Mouse (Mus musculus) embryonic facial prominence, embryonic 12.5 days (tissue): ENCODE data around the gene Sema7a. TPM values are rescaled to one million over a fixed set of nuclear protein-coding genes. Genes with fewer than 3 reads are reported as not detected.

Experiments used
- ATAC-seq: fragments of 200-750 bp; cut with Nextera tagmentation; 2 replicates; pipeline ENCODE4 v1.8.0; 2017; ENCODE audit not compliant: insufficient number of reproducible peaks, insufficient read depth, low FRiP score, low TSS enrichment
- H3K27ac ChIP-seq: fragments of 300-500 bp; sonication (generic); 2 replicates; pipeline ENCODE4 v1.5.1; 2016; ENCODE audit warnings: mild to moderate bottlenecking
- H3K27me3 ChIP-seq: fragments of 300-500 bp; sonication (generic); 2 replicates; pipeline ENCODE4 v1.6.1; 2016; ENCODE audit warnings: mild to moderate bottlenecking, moderate library complexity
- H3K36me3 ChIP-seq: fragments of 300-500 bp; sonication (generic); 2 replicates; pipeline ENCODE4 v1.6.1; 2016; ENCODE audit warnings: mild to moderate bottlenecking
- H3K4me1 ChIP-seq: fragments of 300-500 bp; sonication (generic); 2 replicates; pipeline ENCODE4 v1.6.1; 2016
- H3K4me2 ChIP-seq: fragments of 300-500 bp; sonication (generic); replicated peaks from 2 replicates; pipeline ENCODE4 v1.6.1; 2016; ENCODE audit warnings: mild to moderate bottlenecking, moderate library complexity
- H3K4me3 ChIP-seq: fragments of 300-500 bp; sonication (generic); 2 replicates; pipeline ENCODE4 v1.5.1; 2016; ENCODE audit warnings: mild to moderate bottlenecking
- H3K9ac ChIP-seq: fragments of 300-500 bp; sonication (generic); 2 replicates; pipeline ENCODE4 v1.6.1; 2016; ENCODE audit warnings: mild to moderate bottlenecking, moderate library complexity
- H3K9me3 ChIP-seq: fragments of 300-500 bp; sonication (generic); 2 replicates; pipeline ENCODE4 v1.6.1; 2016; ENCODE audit warnings: mild to moderate bottlenecking, moderate library complexity
- WGBS: fragments of 180-500 bp; shearing (Covaris S2); methylation state at CpG from one replicate; pipeline ENCODE4 v1.1.7; 2016; 5-methylcytosine and 5-hydroxymethylcytosine counted together
- polyA plus RNA-seq: library from polyadenylated mRNA; unstranded; fragments of >200 nt; fragmentation: Nextera tagmentation; extraction: Ambion mirVana; gene quantifications from 2 replicates; pipeline ENCODE4 v1.2.1, GENCODE M21; 2016

The Sema7a gene
- polyA plus RNA-seq, 1 experiment from 2014 or later: 0.45 TPM

DNA sequence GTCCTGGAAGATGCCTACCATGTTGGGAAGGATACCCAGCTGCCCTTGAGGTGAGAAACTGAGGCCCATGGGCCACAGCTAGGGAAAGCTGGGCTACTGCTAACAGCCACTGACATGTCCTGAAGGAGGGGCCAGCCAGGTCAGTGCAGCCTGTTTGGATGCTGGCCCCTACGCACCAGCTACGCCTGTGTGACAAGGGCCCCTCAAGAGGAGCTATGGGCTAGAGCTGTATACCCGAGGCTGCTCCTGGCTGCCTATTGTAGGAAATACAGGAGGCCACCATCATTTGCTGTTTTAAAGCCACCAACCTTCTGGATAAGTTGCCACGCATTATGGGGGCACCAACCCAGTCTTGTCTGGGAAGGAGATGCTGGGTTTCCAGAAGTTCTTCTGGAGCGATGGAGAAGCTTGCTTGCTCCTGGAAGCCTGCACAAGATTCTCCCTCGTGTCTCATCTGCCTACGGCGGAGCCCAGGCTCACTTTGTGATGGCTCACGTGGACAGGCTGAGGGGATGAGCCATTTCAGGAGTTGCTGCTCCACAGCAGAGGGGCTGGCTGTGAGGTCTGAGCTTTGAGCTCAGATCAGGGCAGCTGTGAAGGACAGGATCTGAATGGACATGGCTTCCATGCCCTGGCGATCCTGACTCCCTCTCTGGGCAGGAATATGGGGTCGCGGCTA lies 68.6 kb downstream of the Sema7a start:
- Histone ChIP-seq H3K27me3 (no peaks in the 10 kb centered on the region), H3K27ac (0 out of 2 replicates have a peak overlapping the region, but pooled peaks have one; percentile 36), H3K4me1 (no peaks in the 10 kb centered on the region), H3K4me2 (no peak overlapping the region), H3K36me3 (no peaks in the 10 kb centered on the region), H3K4me3 (no peak overlapping the region), H3K9me3 (no peaks in the 10 kb centered on the region), H3K9ac (no peak overlapping the region)
- no peak for ATAC-seq
- WGBS: 63% methylated on average over 12 of the region's 12 CpGs

GRCm38 (mm10) chr9:58009015-58009362 lies 69.1 kb downstream of the Sema7a start:
- Histone ChIP-seq H3K9me3 (no peaks in the 10 kb centered on the region), H3K27ac (0 out of 2 replicates have a peak overlapping the region, but pooled peaks have one; percentile 36), H3K4me2 (no peak overlapping the region), H3K9ac (no peak overlapping the region), H3K36me3 (no peaks in the 10 kb centered on the region), H3K27me3 (no peaks in the 10 kb centered on the region), H3K4me3 (no peak overlapping the region), H3K4me1 (no peaks in the 10 kb centered on the region)
- WGBS: 7% methylated on average over 6 of the region's 6 CpGs
- ATAC-seq: 0 out of 2 replicates have a peak, but pooled peaks have one; percentile 59

DNA sequence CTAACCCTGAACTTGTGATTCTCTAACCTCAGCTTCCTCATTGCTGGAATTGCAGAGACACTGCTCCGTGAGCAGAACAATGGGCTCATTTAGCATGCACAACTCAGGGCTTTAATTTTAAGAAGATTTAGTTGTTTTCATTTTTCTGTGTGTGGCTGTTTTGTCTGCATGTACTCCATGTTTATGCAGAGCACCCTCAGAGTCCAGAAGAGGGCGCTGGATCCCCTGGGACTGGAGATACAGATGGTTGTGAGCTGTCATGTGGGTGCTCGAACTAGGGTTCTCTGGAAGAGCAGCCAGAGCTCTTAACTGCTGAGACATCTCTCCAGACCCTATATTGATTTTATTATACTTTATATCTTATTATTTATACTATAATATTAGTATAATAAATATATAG lies 69.7 kb downstream of the Sema7a start:
- Histone ChIP-seq H3K36me3 (no peaks in the 10 kb centered on the region), H3K9ac (no peak overlapping the region), H3K9me3 (no peaks in the 10 kb centered on the region), H3K4me2 (no peak overlapping the region), H3K27me3 (no peaks in the 10 kb centered on the region), H3K27ac (no peak overlapping the region), H3K4me1 (no peaks in the 10 kb centered on the region), H3K4me3 (no peak overlapping the region)
- no peak for ATAC-seq
- 53% methylated on average over 3 of the region's 3 CpGs for WGBS

- no peak for ATAC-seq
- 35% methylated on average over 7 of the region's 7 CpGs for WGBS
Observed at GRCm38 (mm10) chr9:58011027-58011426, 71.1 kb downstream of the Sema7a start.

GRCm38 (mm10) chr9:58011552-58011951 lies 71.6 kb downstream of the Sema7a start:
- Histone ChIP-seq H3K27ac (no peak overlapping the region), H3K36me3 (no peaks in the 10 kb centered on the region), H3K27me3 (no peaks in the 10 kb centered on the region), H3K4me1 (no peaks in the 10 kb centered on the region), H3K9ac (no peak overlapping the region), H3K4me3 (no peak overlapping the region), H3K4me2 (no peak overlapping the region), H3K9me3 (no peaks in the 10 kb centered on the region)
- 71% methylated on average over 8 of the region's 8 CpGs for WGBS
- ATAC-seq: no peak

More at GRCm38 (mm10) chr9:58011027-58011426, 71.1 kb downstream of the Sema7a start:
- H3K9me3 ChIP-seq: no peaks in the 10 kb centered on the region
- H3K4me1 ChIP-seq: no peaks in the 10 kb centered on the region
- H3K27ac ChIP-seq: no peak overlapping the region
- H3K4me2 ChIP-seq: no peak overlapping the region
- H3K36me3 ChIP-seq: no peaks in the 10 kb centered on the region
- H3K4me3 ChIP-seq: no peak overlapping the region
- H3K9ac ChIP-seq: no peak overlapping the region
- no peaks in the 10 kb centered on the region for H3K27me3 ChIP-seq

Other genes starting within 250 kb of the Sema7a start
- gene Edc3, start 231.6 kb upstream of the Sema7a start, polyA plus RNA-seq: 37.9 and 39.0 TPM in 2 replicates
- 75.4 and 81.8 TPM in 2 replicates for gene Clk3, start 174.3 kb upstream of the Sema7a start, polyA plus RNA-seq
- gene Arid3b, start 103.3 kb upstream of the Sema7a start, polyA plus RNA-seq: 13.6 and 14.8 TPM in 2 replicates
- 123 TPM in 2 replicates for gene Ubl7, start 29.1 kb upstream of the Sema7a start, polyA plus RNA-seq
- gene Cyp11a1, start 66.3 kb downstream of the Sema7a start, polyA plus RNA-seq: 0.13 TPM in 1 of 2 replicates, not detected in the other
- gene Stra6, start 123.7 kb downstream of the Sema7a start, polyA plus RNA-seq: 30.1 and 38.1 TPM in 2 replicates
- 0.13 and 0.50 TPM in 2 replicates for gene Ccdc33, start 178.7 kb downstream of the Sema7a start, polyA plus RNA-seq